Mouse (Mus musculus): ENCODE results near the gene Myo19. TPM values are rescaled to one million over a fixed set of nuclear protein-coding genes. Genes with fewer than 3 reads are reported as not detected.

Myo19 gene
- polyA plus RNA-seq, 1 experiment, result 14.0 TPM

GRCm38 (mm10) chr11:84885238-84885637 lies 5.3 kb downstream of the Myo19 start:
- no peak overlapping the region for H3K4me3 ChIP-seq (ENCODE audit: control insufficient read depth, insufficient read depth, low read length)
- no peak for TF ChIP-seq CTCF (IDR thresholded peaks at IDR 0.05; ENCODE audit: borderline replicate concordance, control insufficient read depth, extremely low read depth, insufficient read depth, low read length, poor library complexity)
- no peak for TF ChIP-seq POLR2A (IDR thresholded peaks at IDR 0.05; ENCODE audit: control insufficient read depth, extremely low read depth, insufficient read depth, low read length, poor library complexity)
- peaks cover 7% of the 10 kb centered on the region for H3K4me1 ChIP-seq (replicated peaks; ENCODE audit: control insufficient read depth, insufficient read depth, low read length)
- no peak overlapping the region for H3K27ac ChIP-seq (ENCODE audit: control insufficient read depth, insufficient read depth, low read length)
- WGBS, result 91% methylated on average over 4 of the region's 4 CpGs
- H3K27me3 ChIP-seq (ENCODE audit: control insufficient read depth, insufficient read depth, low read length), result no peaks in the 10 kb centered on the region
- H3K36me3 ChIP-seq (ENCODE audit: control insufficient read depth, insufficient read depth, low read length), result no peaks in the 10 kb centered on the region
- no peak for DNase-seq

GRCm38 (mm10) chr11:84886236-84886635 lies 6.3 kb downstream of the Myo19 start:
- Histone ChIP-seq H3K27me3 (ENCODE audit: control insufficient read depth, insufficient read depth, low read length) (no peaks in the 10 kb centered on the region), H3K4me1 (replicated peaks; ENCODE audit: control insufficient read depth, insufficient read depth, low read length) (no peaks in the 10 kb centered on the region), H3K4me3 (ENCODE audit: control insufficient read depth, insufficient read depth, low read length) (no peak overlapping the region), H3K36me3 (ENCODE audit: control insufficient read depth, insufficient read depth, low read length) (no peaks in the 10 kb centered on the region), H3K27ac (ENCODE audit: control insufficient read depth, insufficient read depth, low read length) (no peak overlapping the region)
- TF ChIP-seq CTCF (IDR thresholded peaks at IDR 0.05; ENCODE audit: borderline replicate concordance, control insufficient read depth, extremely low read depth, insufficient read depth, low read length, poor library complexity), result no peak
- no peak for TF ChIP-seq POLR2A (IDR thresholded peaks at IDR 0.05; ENCODE audit: control insufficient read depth, extremely low read depth, insufficient read depth, low read length, poor library complexity)
- no peak for DNase-seq
- 93% methylated on average over 5 of the region's 5 CpGs for WGBS

GRCm38 (mm10) chr11:84886767-84887511 lies 7.0 kb downstream of the Myo19 start:
- WGBS, result 88% methylated on average over 11 of the region's 11 CpGs
- Histone ChIP-seq H3K27me3 (ENCODE audit: control insufficient read depth, insufficient read depth, low read length) (no peaks in the 10 kb centered on the region), H3K4me3 (ENCODE audit: control insufficient read depth, insufficient read depth, low read length) (no peak overlapping the region), H3K27ac (ENCODE audit: control insufficient read depth, insufficient read depth, low read length) (no peak overlapping the region), H3K4me1 (replicated peaks; ENCODE audit: control insufficient read depth, insufficient read depth, low read length) (no peaks in the 10 kb centered on the region), H3K36me3 (ENCODE audit: control insufficient read depth, insufficient read depth, low read length) (no peaks in the 10 kb centered on the region)
- TF ChIP-seq POLR2A (IDR thresholded peaks at IDR 0.05; ENCODE audit: control insufficient read depth, extremely low read depth, insufficient read depth, low read length, poor library complexity) (no peak), CTCF (IDR thresholded peaks at IDR 0.05; ENCODE audit: borderline replicate concordance, control insufficient read depth, extremely low read depth, insufficient read depth, low read length, poor library complexity) (no peak)
- no peak for DNase-seq

DNA sequence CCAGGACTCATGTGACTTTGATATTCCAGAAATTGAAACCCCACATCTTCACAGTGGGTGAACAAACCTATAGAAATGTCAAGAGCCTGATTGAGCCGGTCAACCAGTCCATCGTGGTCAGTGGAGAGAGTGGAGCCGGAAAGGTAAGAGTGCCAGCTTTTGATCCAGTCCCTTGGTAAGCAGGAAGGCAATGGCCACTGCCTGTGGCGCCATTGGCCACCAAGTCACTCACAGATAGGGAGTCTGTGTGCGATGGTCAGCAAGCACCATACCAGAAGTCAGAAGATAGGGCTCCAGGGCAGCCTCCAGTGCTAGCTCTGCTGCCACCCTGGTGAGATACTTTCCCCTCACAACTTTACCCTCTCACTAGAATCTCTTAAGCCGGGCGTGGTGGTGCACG lies 8.1 kb downstream of the Myo19 start:
- H3K27me3 ChIP-seq (ENCODE audit: control insufficient read depth, insufficient read depth, low read length), result no peaks in the 10 kb centered on the region
- H3K27ac ChIP-seq (ENCODE audit: control insufficient read depth, insufficient read depth, low read length), result no peak overlapping the region
- TF ChIP-seq CTCF (IDR thresholded peaks at IDR 0.05; ENCODE audit: borderline replicate concordance, control insufficient read depth, extremely low read depth, insufficient read depth, low read length, poor library complexity), result no peak
- no peak for TF ChIP-seq POLR2A (IDR thresholded peaks at IDR 0.05; ENCODE audit: control insufficient read depth, extremely low read depth, insufficient read depth, low read length, poor library complexity)
- no peak overlapping the region for H3K4me3 ChIP-seq (ENCODE audit: control insufficient read depth, insufficient read depth, low read length)
- H3K36me3 ChIP-seq (ENCODE audit: control insufficient read depth, insufficient read depth, low read length), result no peaks in the 10 kb centered on the region
- WGBS, result over 99% methylated on average over 8 of the region's 8 CpGs
- no peaks in the 10 kb centered on the region for H3K4me1 ChIP-seq (replicated peaks; ENCODE audit: control insufficient read depth, insufficient read depth, low read length)
- no peak for DNase-seq

DNA sequence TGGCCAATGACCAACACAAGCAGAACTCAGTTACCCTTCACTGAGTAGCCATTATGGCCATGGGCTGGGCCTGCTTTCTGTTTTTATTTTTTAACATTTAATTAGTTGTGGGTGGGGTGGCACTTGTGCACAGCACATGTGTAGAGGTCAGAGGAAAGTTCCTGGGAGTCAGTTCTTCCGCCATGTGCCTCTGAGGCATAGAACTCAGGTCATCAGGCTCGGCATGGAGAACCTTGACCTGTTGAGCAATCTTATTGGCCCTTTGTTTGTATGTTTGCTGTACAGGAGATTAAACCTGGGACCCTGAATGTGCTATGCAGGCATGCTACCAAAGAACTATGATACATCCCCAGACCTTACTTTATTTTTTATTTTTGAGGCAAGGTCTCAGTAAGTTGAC lies 9.5 kb downstream of the Myo19 start:
- no peak overlapping the region for H3K27ac ChIP-seq (ENCODE audit: control insufficient read depth, insufficient read depth, low read length)
- no peaks in the 10 kb centered on the region for H3K36me3 ChIP-seq (ENCODE audit: control insufficient read depth, insufficient read depth, low read length)
- TF ChIP-seq CTCF (IDR thresholded peaks at IDR 0.05; ENCODE audit: borderline replicate concordance, control insufficient read depth, extremely low read depth, insufficient read depth, low read length, poor library complexity) (no peak), POLR2A (IDR thresholded peaks at IDR 0.05; ENCODE audit: control insufficient read depth, extremely low read depth, insufficient read depth, low read length, poor library complexity) (no peak)
- H3K4me1 ChIP-seq (replicated peaks; ENCODE audit: control insufficient read depth, insufficient read depth, low read length), result no peaks in the 10 kb centered on the region
- 98% methylated on average over 2 of the region's 2 CpGs for WGBS
- DNase-seq, result no peak
- H3K27me3 ChIP-seq (ENCODE audit: control insufficient read depth, insufficient read depth, low read length), result no peaks in the 10 kb centered on the region
- no peak overlapping the region for H3K4me3 ChIP-seq (ENCODE audit: control insufficient read depth, insufficient read depth, low read length)

- H3K4me1 ChIP-seq (replicated peaks; ENCODE audit: control insufficient read depth, insufficient read depth, low read length), result no peaks in the 10 kb centered on the region
- no peak overlapping the region for H3K4me3 ChIP-seq (ENCODE audit: control insufficient read depth, insufficient read depth, low read length)
- H3K27me3 ChIP-seq (ENCODE audit: control insufficient read depth, insufficient read depth, low read length), result no peaks in the 10 kb centered on the region
- WGBS, result 94% methylated on average over 7 of the region's 7 CpGs
- H3K36me3 ChIP-seq (ENCODE audit: control insufficient read depth, insufficient read depth, low read length), result no peaks in the 10 kb centered on the region
- H3K27ac ChIP-seq (ENCODE audit: control insufficient read depth, insufficient read depth, low read length), result no peak overlapping the region
- DNase-seq, result no peak
- TF ChIP-seq CTCF (IDR thresholded peaks at IDR 0.05; ENCODE audit: borderline replicate concordance, control insufficient read depth, extremely low read depth, insufficient read depth, low read length, poor library complexity), result no peak
- no peak for TF ChIP-seq POLR2A (IDR thresholded peaks at IDR 0.05; ENCODE audit: control insufficient read depth, extremely low read depth, insufficient read depth, low read length, poor library complexity)
Measured at GRCm38 (mm10) chr11:84891705-84892104, 11.8 kb downstream of the Myo19 start.

Data from thymus, adult 2 months (tissue).